Mouse (Mus musculus) spleen, adult 2 months (tissue): ENCODE measurements at regions not wholly inside any gene's neighbourhood (a gene's known extent, or its start where the extent isn't known, plus 50 kb on each side); places are given as distances from the start of the nearest gene placed in this dataset.

Source experiments
- CTCF ChIP-seq: fragments of 200-500 bp; IDR thresholded peaks from 2 replicates; pipeline ENCODE4 v1.5.1; 2011; ENCODE audit warnings: mild to moderate bottlenecking, inconsistent platforms; ENCODE audit not compliant: insufficient read depth, insufficient read length, insufficient replicate concordance; ENCODE audit errors: extremely low read depth
- POLR2A ChIP-seq: fragments of 200-500 bp; IDR thresholded peaks from 2 replicates; pipeline ENCODE4 v1.6.1; 2011; ENCODE audit warnings: low read depth, low read length, inconsistent platforms

DNA sequence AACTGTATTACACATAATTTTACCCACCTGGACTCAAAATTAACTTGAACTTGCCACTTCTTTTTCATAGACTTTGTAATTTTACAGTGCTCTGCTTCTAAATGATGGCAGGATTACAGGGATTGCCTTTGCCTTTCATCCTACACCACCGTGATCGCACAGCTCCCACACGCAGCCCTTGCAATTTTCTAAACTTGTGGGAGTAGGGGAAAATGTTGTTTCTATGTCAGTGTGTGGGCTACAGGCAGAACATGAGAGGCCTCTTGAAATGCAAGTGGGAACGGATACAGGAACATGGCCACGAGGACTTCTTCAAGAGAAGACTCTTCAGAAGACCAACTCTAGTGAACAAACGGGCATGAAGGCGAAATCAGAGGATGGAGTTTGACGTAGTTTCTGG is 254.0 kb upstream of the Emcn start:
- TF ChIP-seq CTCF = no peak
- no peak for TF ChIP-seq POLR2A
